Mouse (Mus musculus): ENCODE measurements at regions not wholly inside any gene's neighbourhood (a gene's known extent, or its start where the extent isn't known, plus 50 kb on each side); places are given as distances from the start of the nearest gene placed in this dataset.

GRCm38 (mm10) chr1:72015471-72015870 is 196.6 kb downstream of the Mreg start:
- TF ChIP-seq EP300 (IDR thresholded peaks at IDR 0.05; ENCODE audit: low read depth) (no peak), CTCF (IDR thresholded peaks at IDR 0.05; ENCODE audit: low read depth) (no peak)
